Mouse (Mus musculus) kidney, adult 2 months (tissue): Measurements from ENCODE around the gene Wdr49.

Experiments
- CTCF ChIP-seq: fragments of 200-500 bp; conservative IDR thresholded peaks from 2 replicates; pipeline ENCODE4 v1.5.1; 2011; ENCODE audit warnings: low read depth, mild to moderate bottlenecking, control low read depth, low read length, moderate library complexity, mixed read lengths; ENCODE audit not compliant: insufficient read depth, insufficient read length
- POLR2A ChIP-seq: fragments of 200-500 bp; IDR thresholded peaks from one replicate; pipeline ENCODE4 v1.6.1; 2011; ENCODE audit warnings: low read depth, low read length, control low read depth

- TF ChIP-seq POLR2A (no peak), CTCF (no peak)
These were observed 173.7 kb downstream of the Wdr49 start for GRCm38 (mm10) chr3:75308228-75308627.
